ENCODE assay signal across 28 mouse cellular contexts in genomic region chr2:11424252-11424651, GRCm38 (mm10).
DNase-seq lines count a peak whose midpoint lies in the region; ATAC-seq and TF ChIP-seq lines count a peak whose summit lies in the region.
"Had no signal": no experiment of that assay in that cellular context is flagged by ENCODE, and none has a peak within 500 bp of the region (broad histone marks: within the 10 kb centered on the region; RNA-seq: fewer than 3 reads in every experiment).

No protein-coding gene starts in this region.

- no peaks in the 10 kb centered on the region for H3K9me3 ChIP-seq in lung, embryonic 14.5 days (ENCODE audit: low read depth, low read length)
- H3K9me3 ChIP-seq: forebrain, embryonic 15.5 days; G1E; limb, embryonic 13.5 days; midbrain, embryonic 10.5 days; neural tube, embryonic 12.5 days; stomach, embryonic 15.5 days had no signal

- peak; percentile 62; the same call in 1 of the 2 replicates for ATAC-seq in frontal cortex, adult (ENCODE audit: low TSS enrichment)
- no peak for ATAC-seq in lung, embryonic 14.5 days (ENCODE audit: insufficient read depth)
- ATAC-seq: forebrain, embryonic 15.5 days; intestine, postnatal 0 days; midbrain, embryonic 16.5 days had no signal

- no peak overlapping the region for H3K4me2 ChIP-seq in lung, embryonic 14.5 days
- H3K4me2 ChIP-seq: forebrain, embryonic 15.5 days; heart, embryonic 11.5 days; hindbrain, embryonic 14.5 days; limb, embryonic 13.5 days; liver, embryonic 11.5 days; neural tube, embryonic 12.5 days; stomach, embryonic 15.5 days had no signal

- H3K4me1 ChIP-seq in lung, embryonic 14.5 days (ENCODE audit: insufficient read depth) = peaks cover 13% of the 10 kb centered on the region
- H3K4me1 ChIP-seq: forebrain, embryonic 15.5 days; neural tube, embryonic 12.5 days had no signal

- H3K36me3 ChIP-seq in lung, embryonic 14.5 days (ENCODE audit: insufficient read depth) = no peaks in the 10 kb centered on the region
- H3K36me3 ChIP-seq: forebrain, embryonic 15.5 days; G1E; limb, embryonic 13.5 days; midbrain, embryonic 10.5 days; neural tube, embryonic 12.5 days; stomach, embryonic 15.5 days had no signal

- H3K27ac ChIP-seq in lung, embryonic 14.5 days (ENCODE audit: low read depth) = no peak overlapping the region
- H3K27ac ChIP-seq: forebrain, embryonic 15.5 days; hindbrain, embryonic 14.5 days; limb, embryonic 13.5 days; midbrain, embryonic 10.5 days; neural tube, embryonic 12.5 days; stomach, embryonic 15.5 days had no signal

- TF ChIP-seq CTCF in lung, embryonic 14.5 days (IDR thresholded peaks at IDR 0.05; ENCODE audit: low read depth) = no peak

- H3K9ac ChIP-seq in lung, embryonic 14.5 days = no peak overlapping the region
- H3K9ac ChIP-seq: forebrain, embryonic 15.5 days; hindbrain, embryonic 14.5 days; limb, embryonic 13.5 days; neural tube, embryonic 12.5 days; stomach, embryonic 15.5 days had no signal

- no peak for DNase-seq in frontal cortex, postnatal 25 days (ENCODE audit: low spot score in 2 of 2)
- peak; percentile 45 for DNase-seq in lung, embryonic 14.5 days
- no peak for DNase-seq in lung, adult 18-20 months
- peak; percentile 59 for DNase-seq in right cerebral cortex, adult 18-20 months
- DNase-seq in right cerebral cortex, postnatal 4 days = no peak
- no peak for DNase-seq in layer of hippocampus, adult 8-10 months (ENCODE audit: low spot score in 2 of 2)
- DNase-seq: adrenal gland, adult 8-10 months; cerebellum, adult 11 months; cerebellum, adult 9-10 months; cerebellum, postnatal 36 days; gastrocnemius, postnatal 14 days; kidney, adult 9 months; kidney, postnatal 10 days; thymus, adult 18-20 months; thymus, postnatal 25 days had no signal

- no peak overlapping the region for H3K4me3 ChIP-seq in lung, embryonic 14.5 days (ENCODE audit: low read depth, low read length)
- H3K4me3 ChIP-seq: forebrain, embryonic 15.5 days; limb, embryonic 13.5 days; midbrain, embryonic 10.5 days; myocyte; neural tube, embryonic 12.5 days; stomach, embryonic 15.5 days had no signal

- H3K27me3 ChIP-seq in lung, embryonic 14.5 days (ENCODE audit: insufficient read depth, low read length) = no peaks in the 10 kb centered on the region
- H3K27me3 ChIP-seq: forebrain, embryonic 15.5 days; limb, embryonic 13.5 days; neural tube, embryonic 12.5 days; stomach, embryonic 15.5 days had no signal

- WGBS in lung, embryonic 14.5 days = 51% methylated on average over 5 of the region's 5 CpGs

Comparison
In these comparisons a context has a peak if more than half of its experiments do, and no peak if none do; other contexts are left out.
1. DNase-seq: peak in lung, embryonic 14.5 days (single experiment) and right cerebral cortex, adult 18-20 months (single experiment); none in frontal cortex, postnatal 25 days (0 of 2), lung, adult 18-20 months (0 of 2), right cerebral cortex, postnatal 4 days (single experiment) and layer of hippocampus, adult 8-10 months (0 of 2).